Mouse (Mus musculus): ENCODE data around the gene Adora2b.

- no peak for TF ChIP-seq EP300 (IDR thresholded peaks at IDR 0.05; ENCODE audit: insufficient read depth, low read depth, low read length)
- no peak for TF ChIP-seq CTCF (IDR thresholded peaks at IDR 0.05; ENCODE audit: low read depth, low read length)
Measured at GRCm38 (mm10) chr11:62270851-62271250, 22.1 kb downstream of the Adora2b start.
